Mouse (Mus musculus): ENCODE results near the gene Ilkap.

DNA sequence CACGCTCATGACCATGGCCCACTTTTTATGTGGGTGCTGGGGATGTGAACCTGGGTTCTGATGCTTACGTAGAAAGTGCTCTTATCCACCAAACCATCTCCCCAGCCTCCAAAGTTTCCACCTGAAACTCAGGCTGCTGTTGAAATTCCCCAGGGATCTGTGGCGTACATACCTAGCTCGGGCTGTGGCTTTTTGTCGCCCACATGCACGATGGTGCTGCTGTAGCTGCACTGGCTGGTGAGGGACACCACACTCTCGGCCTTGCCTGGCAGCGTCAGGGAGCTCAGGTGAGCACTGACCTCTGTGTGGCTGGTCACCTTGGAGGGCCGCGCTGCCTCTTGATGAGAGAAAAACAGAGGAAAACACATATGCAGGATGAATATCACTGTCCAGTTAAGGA, 30.6 kb upstream of the Ilkap start:
- TF ChIP-seq CTCF (IDR thresholded peaks at IDR 0.05 in 2 of 3, conservative IDR thresholded peaks at IDR 0.05 in 1 of 3; ENCODE audit: control insufficient read depth in 1 of 3, insufficient read depth in 1 of 3, low read depth in 2 of 3, low read length in 3 of 3, poor library complexity in 1 of 3, severe bottlenecking in 1 of 3) (no peak), POLR2A (IDR thresholded peaks at IDR 0.05; ENCODE audit: control insufficient read depth in 1 of 2, insufficient read depth in 1 of 2, low read depth in 1 of 2, low read length in 2 of 2, poor library complexity in 1 of 2) (no peak), E2F4 (IDR thresholded peaks at IDR 0.05; ENCODE audit: borderline replicate concordance, low read depth, low read length) (no peak), ZC3H11A (IDR thresholded peaks at IDR 0.05; ENCODE audit: low read depth, low read length) (no peak), RAD21 (IDR thresholded peaks at IDR 0.05; ENCODE audit: low read depth, low read length) (no peak), CHD1 (IDR thresholded peaks at IDR 0.05; ENCODE audit: low read depth, low read length) (no peak), MXI1 (IDR thresholded peaks at IDR 0.05; ENCODE audit: low read depth, low read length) (no peak)
